Mouse (Mus musculus): ENCODE measurements around the gene Tox2. TPM values are rescaled to one million over a fixed set of nuclear protein-coding genes. Genes with fewer than 3 reads are reported as not detected.

Gene Tox2
- polyA plus RNA-seq, 1 experiment from 2014 or later, result 3.3 TPM

DNA sequence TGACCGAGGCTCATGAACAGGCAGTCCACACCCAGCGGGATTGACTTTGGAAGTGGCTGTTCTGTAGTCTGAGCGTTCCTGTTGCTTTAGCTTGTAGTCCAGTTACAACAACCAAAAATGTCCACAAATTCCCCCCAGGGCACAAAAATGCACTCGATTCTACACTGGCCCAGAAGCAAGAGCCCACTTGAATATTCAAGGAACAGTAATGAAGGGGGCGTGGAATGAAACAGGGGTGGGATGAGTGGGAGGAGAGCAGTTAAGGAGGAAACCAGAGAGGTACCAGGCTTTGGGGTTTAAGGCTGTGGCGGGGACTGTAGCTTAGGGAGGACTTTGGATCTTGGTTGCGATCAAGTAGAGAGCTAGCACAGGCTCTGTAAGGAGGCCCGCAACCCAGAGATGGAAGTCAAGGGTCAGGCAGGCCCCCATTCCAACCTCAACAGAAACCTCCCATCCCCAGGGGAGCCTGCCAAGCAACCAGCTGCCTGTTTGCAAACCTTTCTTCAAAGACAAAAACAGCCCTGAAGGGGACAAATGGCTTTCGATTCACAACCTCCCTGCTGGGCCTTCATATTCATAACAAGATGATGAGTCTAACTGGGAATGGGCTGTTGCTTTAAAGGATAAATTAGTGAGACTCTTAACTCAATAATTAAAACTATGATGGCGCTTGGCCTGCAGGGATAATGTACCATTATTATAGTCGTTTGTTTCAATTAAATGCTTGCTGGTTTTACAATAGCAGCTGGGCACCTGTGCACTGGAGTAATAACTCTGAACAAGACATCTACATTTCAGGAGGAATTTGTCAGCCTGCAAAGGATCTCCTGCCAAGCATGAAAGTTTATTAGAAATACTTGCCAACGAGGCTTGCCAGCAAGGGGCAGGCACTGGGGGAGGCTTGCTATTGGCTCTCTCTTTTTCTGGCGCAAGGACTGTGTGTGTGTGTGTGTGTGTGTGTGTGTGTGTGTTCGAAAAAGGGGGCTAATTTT is 97.4 kb downstream of the Tox2 start:
- Histone ChIP-seq H3K27ac (no peak overlapping the region), H3K36me3 (no peaks in the 10 kb centered on the region), H3K9ac (no peak overlapping the region), H3K9me3 (no peaks in the 10 kb centered on the region), H3K4me3 (no peak overlapping the region), H3K4me1 (0 out of 2 replicates have a peak, but pooled peaks cover 4% of the 10 kb centered on the region), H3K27me3 (no peaks in the 10 kb centered on the region), H3K4me2 (no peak overlapping the region)
- 50% methylated on average over 14 of the region's 14 CpGs for WGBS
- no peak for ATAC-seq (ENCODE audit: borderline replicate concordance, extremely low read depth, low FRiP score, low TSS enrichment)

DNA sequence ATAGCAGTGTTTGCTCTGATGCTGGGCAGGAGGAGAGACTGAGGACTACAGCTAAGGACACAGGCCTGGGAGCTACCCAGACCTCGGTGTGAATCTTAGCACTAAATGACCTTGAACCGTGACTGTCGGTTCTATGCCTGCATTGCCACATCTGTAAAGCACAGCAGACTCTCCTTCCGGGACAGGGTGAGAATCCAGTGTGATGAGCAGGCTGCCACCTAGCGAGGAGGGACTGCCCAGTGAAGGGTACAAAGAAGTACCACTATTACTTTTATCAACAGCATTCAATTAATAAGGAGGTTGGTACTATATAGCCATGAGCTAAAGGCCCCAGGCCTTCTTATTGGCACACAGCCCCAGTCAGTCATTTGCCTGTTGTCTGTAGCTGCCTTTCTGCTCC is 98.7 kb downstream of the Tox2 start:
- WGBS, result 39% methylated on average over 5 of the region's 5 CpGs
- no peak overlapping the region for H3K4me3 ChIP-seq
- no peak overlapping the region for H3K27ac ChIP-seq
- H3K9me3 ChIP-seq, result no peaks in the 10 kb centered on the region
- no peak for ATAC-seq (ENCODE audit: borderline replicate concordance, extremely low read depth, low FRiP score, low TSS enrichment)
- H3K27me3 ChIP-seq, result no peaks in the 10 kb centered on the region
- no peak overlapping the region for H3K9ac ChIP-seq
- no peaks in the 10 kb centered on the region for H3K36me3 ChIP-seq
- no peak overlapping the region for H3K4me2 ChIP-seq
- 0 out of 2 replicates have a peak, but pooled peaks cover 4% of the 10 kb centered on the region for H3K4me1 ChIP-seq

DNA sequence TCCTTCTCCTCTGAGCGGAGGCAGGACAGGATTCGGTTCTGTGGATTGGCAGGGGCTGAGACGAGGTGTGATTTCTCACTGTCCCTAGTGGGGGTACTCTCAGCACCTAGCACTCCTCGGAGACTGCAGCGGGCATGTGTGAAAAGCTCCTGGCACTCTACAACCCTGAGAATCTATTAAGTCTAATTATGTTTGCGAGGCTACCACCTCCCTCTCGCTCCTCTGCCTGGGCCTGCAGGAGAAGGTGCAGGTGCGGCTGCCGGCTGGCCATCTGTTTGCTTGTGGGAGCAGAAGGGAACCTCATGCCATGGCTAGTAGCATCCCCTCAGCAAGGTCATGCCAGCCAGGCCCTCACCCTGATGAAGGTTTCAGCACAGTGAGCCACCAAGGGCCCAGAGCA is 100.1 kb downstream of the Tox2 start:
- H3K27ac ChIP-seq, result no peak overlapping the region
- H3K36me3 ChIP-seq, result no peaks in the 10 kb centered on the region
- H3K4me2 ChIP-seq, result no peak overlapping the region
- H3K4me3 ChIP-seq, result no peak overlapping the region
- H3K9ac ChIP-seq, result no peak overlapping the region
- ATAC-seq (ENCODE audit: borderline replicate concordance, extremely low read depth, low FRiP score, low TSS enrichment), result no peak
- 0 out of 2 replicates have a peak, but pooled peaks cover 4% of the 10 kb centered on the region for H3K4me1 ChIP-seq
- H3K27me3 ChIP-seq, result no peaks in the 10 kb centered on the region
- WGBS, result 48% methylated on average over 9 of the region's 9 CpGs
- H3K9me3 ChIP-seq, result no peaks in the 10 kb centered on the region

DNA sequence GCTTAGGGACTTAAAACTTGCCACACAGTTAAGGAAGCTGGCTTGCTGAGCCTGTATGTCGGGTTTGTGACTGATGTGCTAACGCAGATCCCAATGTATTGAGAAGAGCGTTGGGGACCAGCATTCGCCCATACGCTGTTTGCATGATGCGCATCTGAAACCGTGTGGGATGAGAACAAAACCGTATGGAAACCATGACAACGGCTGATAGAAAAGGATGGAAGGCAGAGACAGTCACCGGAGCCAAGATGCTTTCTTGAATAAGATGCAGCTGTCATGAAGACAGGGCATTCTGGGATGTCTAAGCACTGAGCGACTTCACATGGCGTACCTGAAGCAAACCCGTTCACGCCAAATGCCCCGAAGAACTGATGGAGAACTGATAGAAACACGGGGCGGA is 106.5 kb downstream of the Tox2 start:
- Histone ChIP-seq H3K27ac (no peak overlapping the region), H3K9me3 (no peaks in the 10 kb centered on the region), H3K27me3 (no peaks in the 10 kb centered on the region), H3K9ac (no peak overlapping the region), H3K4me2 (no peak overlapping the region), H3K4me3 (no peak overlapping the region), H3K4me1 (no peaks in the 10 kb centered on the region), H3K36me3 (no peaks in the 10 kb centered on the region)
- ATAC-seq (ENCODE audit: borderline replicate concordance, extremely low read depth, low FRiP score, low TSS enrichment), result no peak
- WGBS, result 87% methylated on average over 17 of the region's 17 CpGs

DNA sequence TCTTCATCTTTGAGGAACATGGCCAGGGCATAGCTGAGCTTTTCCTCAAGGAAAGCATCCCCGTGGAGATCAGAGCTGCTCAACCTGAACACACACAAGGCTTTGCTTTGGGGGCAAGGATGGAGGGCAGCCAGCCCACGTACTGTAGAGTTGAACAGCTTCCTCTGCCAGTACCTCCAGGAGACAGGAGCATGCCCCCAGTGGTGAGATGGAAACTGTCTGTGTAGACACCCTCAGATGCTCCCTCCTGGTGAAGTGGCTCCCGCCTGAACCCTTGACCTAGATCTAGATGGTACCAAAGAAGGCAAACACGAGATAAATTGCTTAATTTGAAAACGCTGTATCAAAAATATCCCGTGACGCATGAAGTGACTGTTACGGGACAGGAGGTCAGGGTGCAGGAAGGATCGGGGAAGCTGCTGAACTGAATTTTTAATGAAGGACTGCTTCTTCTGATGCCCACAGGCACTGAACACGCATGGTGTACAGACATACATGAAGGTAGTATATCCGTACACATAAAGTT is 107.3 kb downstream of the Tox2 start:
- no peaks in the 10 kb centered on the region for H3K9me3 ChIP-seq
- WGBS, result 65% methylated on average over 11 of the region's 11 CpGs
- no peak overlapping the region for H3K4me2 ChIP-seq
- no peaks in the 10 kb centered on the region for H3K4me1 ChIP-seq
- H3K27ac ChIP-seq, result no peak overlapping the region
- H3K4me3 ChIP-seq, result no peak overlapping the region
- no peak overlapping the region for H3K9ac ChIP-seq
- no peaks in the 10 kb centered on the region for H3K27me3 ChIP-seq
- no peak for ATAC-seq (ENCODE audit: borderline replicate concordance, extremely low read depth, low FRiP score, low TSS enrichment)
- no peaks in the 10 kb centered on the region for H3K36me3 ChIP-seq

DNA sequence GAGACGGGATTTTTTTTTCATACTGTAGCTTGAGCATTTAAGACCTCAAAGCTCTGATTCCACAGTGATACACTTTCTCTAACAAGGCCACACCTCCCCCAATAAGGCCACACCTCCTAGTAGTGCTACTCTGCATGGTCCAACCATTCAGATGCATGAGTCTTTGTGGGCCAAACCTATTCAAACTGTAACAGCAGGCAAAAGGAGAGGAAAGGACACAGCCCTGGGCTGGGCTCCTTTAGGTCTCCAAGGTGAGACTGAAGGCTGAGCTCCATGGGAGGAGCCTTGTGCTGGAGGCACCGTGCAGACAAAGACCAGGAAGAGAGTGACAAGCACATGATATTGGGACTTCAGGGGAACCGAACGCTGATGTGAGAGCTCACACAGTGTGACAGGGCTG is 114.4 kb downstream of the Tox2 start:
- no peaks in the 10 kb centered on the region for H3K4me1 ChIP-seq
- no peak for ATAC-seq (ENCODE audit: borderline replicate concordance, extremely low read depth, low FRiP score, low TSS enrichment)
- no peaks in the 10 kb centered on the region for H3K9me3 ChIP-seq
- no peak overlapping the region for H3K4me2 ChIP-seq
- no peak overlapping the region for H3K27ac ChIP-seq
- H3K9ac ChIP-seq, result no peak overlapping the region
- no peaks in the 10 kb centered on the region; the same call in 1 of the 2 replicates for H3K27me3 ChIP-seq
- WGBS, result 54% methylated on average over 4 of the region's 4 CpGs
- H3K4me3 ChIP-seq, result no peak overlapping the region
- H3K36me3 ChIP-seq, result no peaks in the 10 kb centered on the region

DNA sequence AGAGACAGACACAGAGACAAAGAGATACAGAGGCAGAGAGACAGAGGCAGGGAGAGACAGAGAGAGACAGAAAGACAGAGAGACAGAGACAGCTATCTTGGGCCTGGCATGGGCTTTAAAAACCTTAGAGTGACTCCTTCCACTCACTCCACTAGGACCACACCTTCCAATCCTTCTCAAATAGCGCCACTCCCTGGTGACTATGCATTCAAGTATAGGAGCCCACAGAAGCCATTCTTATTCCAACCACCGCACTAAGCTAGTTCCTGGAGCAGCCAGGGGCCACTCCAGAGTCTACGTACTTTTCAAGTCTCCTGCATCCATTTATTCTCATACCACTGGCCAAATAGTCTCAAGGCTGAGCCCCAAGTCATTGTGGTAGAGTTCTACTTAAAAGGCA is 115.9 kb downstream of the Tox2 start:
- WGBS, result 80% methylated on average over 3 of the region's 3 CpGs
- no peak overlapping the region for H3K9ac ChIP-seq
- no peak overlapping the region for H3K4me2 ChIP-seq
- no peak for ATAC-seq (ENCODE audit: borderline replicate concordance, extremely low read depth, low FRiP score, low TSS enrichment)
- no peak overlapping the region for H3K4me3 ChIP-seq
- no peak overlapping the region for H3K27ac ChIP-seq
- no peaks in the 10 kb centered on the region for H3K36me3 ChIP-seq
- no peaks in the 10 kb centered on the region for H3K9me3 ChIP-seq
- peaks cover 4% of the 10 kb centered on the region; the same call in 1 of the 2 replicates for H3K27me3 ChIP-seq
- no peaks in the 10 kb centered on the region for H3K4me1 ChIP-seq

DNA sequence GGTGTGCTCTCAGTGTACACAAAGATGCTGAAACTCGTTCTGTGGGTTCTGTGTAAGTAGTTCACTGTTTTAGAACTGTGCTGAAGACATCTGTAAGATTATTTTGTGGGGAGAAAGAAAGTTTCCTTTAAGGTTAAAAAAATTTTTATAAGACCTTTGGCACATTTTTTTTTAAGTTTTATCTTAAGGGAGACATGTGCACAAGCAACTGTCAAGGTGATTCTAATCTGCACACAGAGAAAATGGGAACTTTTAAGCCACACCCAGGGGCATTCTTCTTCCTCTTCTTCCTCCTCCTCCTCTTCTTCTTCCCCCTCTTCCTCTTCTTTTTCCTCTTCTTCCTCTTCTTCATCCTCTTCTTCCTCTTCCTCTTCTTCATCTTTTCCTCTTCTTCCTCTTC is 120.2 kb downstream of the Tox2 start:
- Histone ChIP-seq H3K4me1 (no peaks in the 10 kb centered on the region), H3K4me2 (no peak overlapping the region), H3K36me3 (no peaks in the 10 kb centered on the region), H3K9ac (no peak overlapping the region), H3K27ac (no peak overlapping the region), H3K9me3 (no peaks in the 10 kb centered on the region), H3K27me3 (peaks cover 4% of the 10 kb centered on the region; the same call in 1 of the 2 replicates), H3K4me3 (no peak overlapping the region)
- 21% methylated on average over 1 of the region's 1 CpGs for WGBS
- no peak for ATAC-seq (ENCODE audit: borderline replicate concordance, extremely low read depth, low FRiP score, low TSS enrichment)

DNA sequence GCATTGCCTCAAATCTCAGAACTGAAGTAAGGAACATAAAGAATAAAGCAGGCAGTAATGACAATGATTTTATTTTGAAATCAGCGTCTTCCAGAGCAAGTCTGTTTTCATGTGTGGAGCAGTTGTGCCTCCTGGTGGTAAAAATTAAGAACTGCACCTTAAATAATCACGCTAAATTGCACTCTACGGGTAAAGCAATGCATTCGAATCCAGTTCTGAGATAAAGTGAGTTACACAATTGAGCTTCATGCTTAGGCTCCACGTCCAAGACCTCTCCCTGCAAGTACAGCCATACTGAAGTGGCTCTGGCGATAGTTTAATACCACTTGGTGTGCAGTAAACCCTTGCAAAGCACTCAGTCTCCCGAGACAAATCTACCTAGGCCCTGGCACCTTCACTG is 127.8 kb downstream of the Tox2 start:
- Histone ChIP-seq H3K4me1 (peaks cover 7% of the 10 kb centered on the region; the same call in 1 of the 2 replicates), H3K27me3 (no peaks in the 10 kb centered on the region; the same call in 1 of the 2 replicates), H3K9me3 (no peaks in the 10 kb centered on the region), H3K9ac (no peak overlapping the region), H3K4me3 (no peak overlapping the region), H3K36me3 (no peaks in the 10 kb centered on the region), H3K27ac (no peak overlapping the region), H3K4me2 (no peak overlapping the region)
- no peak for ATAC-seq (ENCODE audit: borderline replicate concordance, extremely low read depth, low FRiP score, low TSS enrichment)
- 23% methylated on average over 7 of the region's 7 CpGs for WGBS

DNA sequence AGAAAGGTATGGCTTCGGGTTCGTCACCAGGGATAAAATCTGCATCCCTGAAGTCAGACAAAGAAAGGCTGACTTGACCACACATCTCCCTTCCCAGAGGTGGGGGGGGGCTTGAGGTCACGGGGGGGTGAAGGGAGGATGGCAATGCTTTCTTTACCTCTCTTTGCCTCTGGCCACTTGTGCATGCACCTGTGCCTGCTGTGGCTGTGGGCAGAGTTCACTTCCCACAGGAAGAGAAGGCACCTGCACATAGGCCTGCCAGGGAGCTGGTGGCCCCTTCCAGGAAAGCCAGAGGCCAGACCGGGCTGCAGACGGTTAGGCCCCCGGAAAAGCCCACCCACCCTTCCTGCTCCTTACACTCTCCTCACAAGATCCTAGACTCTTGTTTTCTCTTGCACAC is 128.5 kb downstream of the Tox2 start:
- H3K27me3 ChIP-seq, result peaks cover 2% of the 10 kb centered on the region; the same call in 1 of the 2 replicates
- 73% methylated on average over 6 of the region's 6 CpGs for WGBS
- peaks cover 7% of the 10 kb centered on the region; the same call in 1 of the 2 replicates for H3K4me1 ChIP-seq
- no peak; the same call in 1 of the 2 replicates for ATAC-seq (ENCODE audit: borderline replicate concordance, extremely low read depth, low FRiP score, low TSS enrichment)
- no peaks in the 10 kb centered on the region for H3K9me3 ChIP-seq
- H3K9ac ChIP-seq, result no peak overlapping the region
- H3K27ac ChIP-seq, result no peak overlapping the region
- no peak overlapping the region for H3K4me2 ChIP-seq
- H3K36me3 ChIP-seq, result no peaks in the 10 kb centered on the region
- H3K4me3 ChIP-seq, result no peak overlapping the region

DNA sequence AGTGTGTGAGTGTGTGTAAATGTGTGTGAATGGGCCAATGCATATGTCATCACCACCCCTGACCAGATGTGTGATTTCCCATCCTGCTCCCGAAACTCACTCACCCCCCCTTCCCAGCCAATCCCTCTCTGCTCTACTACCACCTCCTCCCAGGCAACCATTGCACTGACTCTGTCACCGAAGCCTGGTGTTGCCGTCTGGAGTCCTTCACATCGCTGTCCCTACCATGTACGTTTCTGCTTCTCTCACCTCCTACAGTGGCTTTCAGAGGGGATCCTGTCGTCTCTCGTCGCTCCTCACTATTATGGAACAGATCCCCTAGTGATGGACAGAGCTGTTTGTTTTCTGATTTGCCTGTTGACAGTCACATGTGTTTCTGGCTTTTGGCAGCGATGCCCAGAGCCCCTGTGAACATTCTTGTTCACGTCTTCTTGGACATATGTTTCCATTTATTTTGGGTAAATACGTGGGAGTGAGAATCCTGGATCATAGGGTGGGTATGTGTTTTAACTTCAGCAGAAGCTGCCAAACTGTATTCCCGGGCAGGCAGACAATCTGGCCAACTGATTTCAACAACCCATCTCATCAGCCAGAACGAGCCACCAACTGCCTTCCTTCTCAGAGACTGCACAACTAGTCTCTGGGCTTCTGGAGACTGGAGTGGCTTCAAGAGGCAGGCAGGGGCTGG is 129.6 kb downstream of the Tox2 start:
- H3K36me3 ChIP-seq, result no peaks in the 10 kb centered on the region
- peak; percentile 27; the same call in 1 of the 2 replicates for ATAC-seq (ENCODE audit: borderline replicate concordance, extremely low read depth, low FRiP score, low TSS enrichment)
- no peak overlapping the region for H3K9ac ChIP-seq
- H3K4me1 ChIP-seq, result peaks cover 7% of the 10 kb centered on the region; the same call in 1 of the 2 replicates
- 36% methylated on average over 13 of the region's 13 CpGs for WGBS
- no peak overlapping the region for H3K4me2 ChIP-seq
- 0 out of 2 replicates have a peak overlapping the region, but pooled peaks have one; percentile 2 for H3K27ac ChIP-seq
- H3K27me3 ChIP-seq, result peaks cover 12% of the 10 kb centered on the region; the same call in 1 of the 2 replicates
- no peak overlapping the region for H3K4me3 ChIP-seq
- H3K9me3 ChIP-seq, result no peaks in the 10 kb centered on the region

Measured in lung, embryonic 15.5 days (tissue).